Mouse (Mus musculus) bone marrow macrophage, adult 2 months (primary cell): Measurements from ENCODE around the gene Zfp691.

Source experiments
- CTCF ChIP-seq: IDR thresholded peaks from 2 replicates; pipeline ENCODE4 v1.5.1; 2012; ENCODE audit warnings: low read depth, mild to moderate bottlenecking, low read length, moderate library complexity
- POLR2A ChIP-seq: IDR thresholded peaks from 2 replicates; pipeline ENCODE4 v1.6.1; 2012; ENCODE audit warnings: mild to moderate bottlenecking, low read depth, low read length, borderline replicate concordance

GRCm38 (mm10) chr4:119165916-119166315 lies 8.1 kb downstream of the Zfp691 start:
- TF ChIP-seq POLR2A, result no peak
- no peak for TF ChIP-seq CTCF
